Mouse (Mus musculus) left cerebral cortex, postnatal 10 days (tissue): ENCODE data around the gene Atp6v0b. TPM values are rescaled to one million over a fixed set of nuclear protein-coding genes. Genes with fewer than 3 reads are reported as not detected.

ENCODE experiments used
- DNase-seq, 2 experiments: peaks; one replicate each; pipeline ENCODE4 v3.0.0; 2021 to 2022; ENCODE audit warnings: low spot score in 2 of 2, mixed read lengths in 1 of 2; ENCODE audit errors: extremely low spot score in 1 of 2
- intact Hi-C: fragments of 180-260 bp; cut with DNase I; formaldehyde crosslinking; loops from one replicate; pipeline ENCODE4 v1.15.1; 2025
- total RNA-seq, 2 experiments: library from RNA; stranded (reverse); gene quantifications; 2 replicates each; pipeline ENCODE4 v1.2.3; 2021

Gene Atp6v0b
- total RNA-seq = 100 to 1,000 TPM; 464 to 465 TPM

- intact Hi-C loops = loop anchor here (2.0 kb wide), 1 partner anchor 76 kb away; no protein-coding TSS in a partner anchor
- DNase-seq = peak; percentile 94 to 97
Observed at GRCm38 (mm10) chr4:117887133-117887532, at the start of gene Atp6v0b. Atp6v0b (minus strand) TSS chr4:117887333.

- no peak for DNase-seq
- intact Hi-C loops = no loop called here
Observed at GRCm38 (mm10) chr4:117934081-117934480, 46.9 kb upstream of the Atp6v0b start.

- intact Hi-C loops = no loop called here
- DNase-seq = no peak
Observed at GRCm38 (mm10) chr4:117933248-117933647, 46.1 kb upstream of the Atp6v0b start.

- DNase-seq = peak in 1 of 2 experiments; percentile 41
- intact Hi-C loops = loop anchor here (10.0 kb wide), 1 partner anchor 365 kb away; the partner anchor contains the start of gene Ptprf
Observed at GRCm38 (mm10) chr4:117929391-117929881, 42.3 kb upstream of the Atp6v0b start, which contains the start of gene Artn. Artn (minus strand) TSS chr4:117929763.

GRCm38 (mm10) chr4:117928699-117929241 is 41.6 kb upstream of the Atp6v0b start:
- intact Hi-C loops = loop anchor here (1.0 to 10.0 kb wide), 2 partner anchors 155 to 366 kb away; partner anchors contain the start of gene Ptprf

GRCm38 (mm10) chr4:117928234-117928633 is 41.1 kb upstream of the Atp6v0b start:
- DNase-seq = peak in 1 of 2 experiments; percentile 60
- intact Hi-C loops = loop anchor here (1.0 to 10.0 kb wide), 2 partner anchors 155 to 367 kb away; partner anchors contain the start of gene Ptprf

More at GRCm38 (mm10) chr4:117928699-117929241, 41.6 kb upstream of the Atp6v0b start:
- DNase-seq = peak in 1 of 2 experiments; percentile 56

- DNase-seq = peak in 1 of 2 experiments; percentile 77
- intact Hi-C loops = loop anchor here (10.0 kb wide), 1 partner anchor 368 kb away; the partner anchor contains the start of gene Ptprf
Observed at GRCm38 (mm10) chr4:117926545-117927482, 39.7 kb upstream of the Atp6v0b start.

- DNase-seq = no peak
- intact Hi-C loops = loop anchor here (10.0 kb wide), 1 partner anchor 370 kb away; the partner anchor contains the start of gene Ptprf
Observed at GRCm38 (mm10) chr4:117924916-117925315, 37.8 kb upstream of the Atp6v0b start.

GRCm38 (mm10) chr4:117923450-117923849 is 36.3 kb upstream of the Atp6v0b start:
- no peak for DNase-seq
- intact Hi-C loops = loop anchor here (10.0 kb wide), 1 partner anchor 371 kb away; the partner anchor contains the start of gene Ptprf

GRCm38 (mm10) chr4:117921358-117921757 is 34.2 kb upstream of the Atp6v0b start:
- intact Hi-C loops = loop anchor here (10.0 kb wide), 1 partner anchor 373 kb away; the partner anchor contains the start of gene Ptprf
- no peak for DNase-seq

- intact Hi-C loops = no loop called here
- DNase-seq = no peak
Observed at GRCm38 (mm10) chr4:117918762-117919161, 31.6 kb upstream of the Atp6v0b start.

GRCm38 (mm10) chr4:117918261-117918660 is 31.1 kb upstream of the Atp6v0b start:
- intact Hi-C loops = no loop called here

GRCm38 (mm10) chr4:117917847-117918246 is 30.7 kb upstream of the Atp6v0b start:
- intact Hi-C loops = no loop called here
- DNase-seq = no peak

More at GRCm38 (mm10) chr4:117918261-117918660, 31.1 kb upstream of the Atp6v0b start:
- DNase-seq = no peak

GRCm38 (mm10) chr4:117917402-117917801 is 30.3 kb upstream of the Atp6v0b start:
- DNase-seq = no peak
- intact Hi-C loops = no loop called here

GRCm38 (mm10) chr4:117916386-117916785 is 29.3 kb upstream of the Atp6v0b start:
- intact Hi-C loops = no loop called here

GRCm38 (mm10) chr4:117915489-117916105 is 28.5 kb upstream of the Atp6v0b start:
- DNase-seq = no peak

More at GRCm38 (mm10) chr4:117916386-117916785, 29.3 kb upstream of the Atp6v0b start:
- no peak for DNase-seq

GRCm38 (mm10) chr4:117914591-117915442 is 27.7 kb upstream of the Atp6v0b start, which contains the start of gene Ipo13:
Ipo13 (minus strand) TSS chr4:117914999.
- DNase-seq = peak; percentile 86 to 93
- intact Hi-C loops = no loop called here

More at GRCm38 (mm10) chr4:117915489-117916105, 28.5 kb upstream of the Atp6v0b start:
- intact Hi-C loops = no loop called here
